Mouse (Mus musculus) splenic B cell, adult 2 months (primary cell): ENCODE data around the gene Isg20l2.

Source experiments
- DNase-seq: peaks from one replicate; pipeline ENCODE4 v3.0.0-alpha.2; 2011; ENCODE audit warnings: low read depth, low spot score
- H3K27me3 ChIP-seq: 2 replicates; pipeline ENCODE4 v1.6.1; 2012; ENCODE audit warnings: mild to moderate bottlenecking, low read length, moderate library complexity, mixed read lengths; ENCODE audit not compliant: control insufficient read depth, poor library complexity, insufficient read depth, severe bottlenecking
- H3K36me3 ChIP-seq: 2 replicates; pipeline ENCODE4 v1.6.1; 2012; ENCODE audit warnings: mild to moderate bottlenecking, low read length, moderate library complexity, mixed read lengths; ENCODE audit not compliant: control insufficient read depth, poor library complexity, insufficient read depth, severe bottlenecking

Isg20l2 gene

DNA sequence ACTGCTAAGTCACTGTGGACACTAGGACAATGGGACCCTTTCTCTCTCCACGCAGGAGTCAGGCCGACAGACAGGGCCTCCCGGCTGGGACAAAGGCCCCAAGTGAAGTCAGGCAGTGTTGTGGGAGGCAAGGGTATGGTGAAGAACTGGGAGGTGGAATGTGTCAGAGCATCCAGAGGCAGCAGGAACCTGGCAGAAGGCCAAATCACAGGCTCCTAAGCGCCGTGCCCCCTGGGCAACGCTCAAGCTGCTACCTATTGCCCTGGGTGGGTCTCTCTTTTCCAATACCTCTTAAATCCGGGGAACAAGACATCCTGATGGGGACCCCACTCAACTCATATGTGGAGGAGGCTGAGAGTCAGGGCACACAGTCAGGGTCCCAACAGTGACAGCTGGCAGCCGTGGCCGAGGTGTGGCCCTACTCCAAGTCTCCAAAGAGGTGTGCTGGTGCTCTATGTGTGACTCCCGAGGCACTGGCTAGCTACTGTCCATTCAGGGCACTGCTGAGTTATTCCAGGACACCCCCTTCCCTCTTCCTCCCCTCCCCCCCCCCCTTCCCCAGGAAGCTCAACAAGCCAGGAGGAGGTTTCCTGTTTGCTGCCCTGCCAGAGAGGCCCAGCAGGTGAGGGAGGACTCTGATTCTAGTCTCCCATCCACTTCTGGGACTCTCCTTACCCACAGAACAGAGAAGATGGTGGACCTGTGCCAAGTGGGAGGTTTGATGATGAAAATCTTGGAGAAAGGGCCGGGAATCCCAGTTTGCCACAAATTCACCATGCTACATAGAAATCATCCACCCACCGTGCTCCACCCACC is 55.6 kb downstream of the Isg20l2 start:
- Histone ChIP-seq H3K27me3 (no peaks in the 10 kb centered on the region), H3K36me3 (no peaks in the 10 kb centered on the region)
- no peak for DNase-seq

GRCm38 (mm10) chr3:87986868-87987267 is 56.8 kb downstream of the Isg20l2 start:
- DNase-seq, result peak; percentile 95
- Histone ChIP-seq H3K27me3 (no peaks in the 10 kb centered on the region), H3K36me3 (no peaks in the 10 kb centered on the region)

DNA sequence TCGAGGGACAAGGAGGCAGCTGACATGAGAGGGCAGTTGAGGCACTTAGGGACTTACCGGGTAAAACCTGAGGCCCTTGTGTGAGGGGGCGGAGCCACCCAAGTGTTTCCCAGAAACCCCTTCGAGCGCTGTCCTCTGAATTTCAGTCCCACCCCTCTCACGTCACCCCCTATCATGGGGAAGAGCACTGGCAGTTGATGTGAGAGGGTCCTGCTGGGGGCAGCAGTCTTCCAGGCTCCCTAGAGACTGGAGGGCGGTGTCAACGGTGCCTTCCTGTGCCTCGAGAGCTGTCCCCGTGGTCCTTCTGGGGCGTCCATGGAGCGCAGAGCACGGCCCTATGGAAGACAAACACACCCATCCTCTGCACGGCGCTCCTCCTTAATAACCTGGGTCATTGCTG is 57.5 kb downstream of the Isg20l2 start:
- no peaks in the 10 kb centered on the region for H3K27me3 ChIP-seq
- H3K36me3 ChIP-seq, result no peaks in the 10 kb centered on the region
- peak; percentile 48 for DNase-seq

DNA sequence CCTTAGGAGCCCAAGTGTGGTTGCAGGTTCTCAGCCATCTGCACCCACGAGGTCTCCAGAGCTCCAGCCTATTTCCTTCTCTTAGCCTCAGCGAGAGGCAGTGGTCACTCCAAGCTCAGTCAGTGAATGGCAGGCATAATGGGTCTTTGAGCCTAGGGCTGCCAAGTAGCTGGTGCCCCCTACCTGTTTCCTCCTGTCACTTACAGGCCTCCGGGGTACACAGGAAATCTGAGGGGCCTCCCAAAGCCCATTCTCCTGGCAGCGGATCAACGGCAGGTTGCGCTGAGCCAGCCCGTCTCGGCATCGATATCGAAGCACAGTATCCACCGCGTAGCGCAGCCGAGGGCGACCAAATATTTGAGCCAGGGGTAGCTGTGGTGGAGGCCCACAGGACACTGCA is 58.0 kb downstream of the Isg20l2 start:
- Histone ChIP-seq H3K27me3 (no peaks in the 10 kb centered on the region), H3K36me3 (no peaks in the 10 kb centered on the region)
- no peak for DNase-seq

DNA sequence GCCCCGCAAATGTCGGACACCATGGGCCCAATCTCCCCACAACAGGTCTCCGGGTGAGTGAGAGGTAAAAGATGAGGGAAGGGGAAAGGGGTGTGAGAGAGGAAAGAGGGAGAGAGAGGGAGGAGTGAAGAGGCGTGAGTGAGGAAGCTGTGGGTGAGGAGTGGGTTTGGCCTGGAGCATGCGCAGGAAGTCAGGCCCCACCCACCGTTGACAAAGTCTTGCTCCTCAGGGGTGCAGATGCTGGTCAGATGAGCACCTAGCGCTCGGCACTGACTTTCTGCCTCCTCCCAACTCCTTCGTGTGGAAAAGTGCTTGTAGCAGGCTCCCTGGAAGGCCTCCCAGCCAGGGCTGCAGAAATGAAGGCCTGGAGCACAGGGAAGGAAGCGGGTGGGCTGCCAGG is 59.8 kb downstream of the Isg20l2 start:
- no peak for DNase-seq
- no peaks in the 10 kb centered on the region for H3K36me3 ChIP-seq
- no peaks in the 10 kb centered on the region for H3K27me3 ChIP-seq
